Mouse (Mus musculus) stomach, postnatal 0 days (tissue): ENCODE measurements around the gene Sstr2.

ENCODE experiments used
- CTCF ChIP-seq: IDR thresholded peaks from 2 replicates; pipeline ENCODE4 v1.5.1; 2016; ENCODE audit warnings: antibody characterized with exemption, low read depth, mild to moderate bottlenecking, moderate library complexity
- EP300 ChIP-seq: optimal IDR thresholded peaks from 2 replicates; pipeline ENCODE3; 2016; ENCODE audit warnings: antibody characterized with exemption

DNA sequence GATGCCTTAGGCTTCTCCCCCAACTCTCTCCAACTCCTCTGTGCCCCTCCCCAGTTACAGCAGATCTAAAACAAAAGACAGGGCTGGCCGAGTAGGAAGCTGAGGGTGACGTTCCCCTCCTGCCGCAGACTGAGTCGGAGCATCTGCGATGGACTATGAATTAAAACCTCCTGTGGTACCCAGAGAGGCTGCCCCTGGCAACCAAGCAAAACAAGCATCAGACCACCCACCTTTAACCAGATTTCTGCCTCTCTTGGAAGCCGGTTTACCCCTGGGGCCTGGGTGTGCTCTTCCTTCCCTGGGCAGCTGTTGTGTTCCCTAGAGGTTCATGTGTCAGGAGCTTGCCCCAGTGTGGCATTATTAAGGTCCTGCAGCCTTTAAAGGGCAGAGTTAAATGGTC lies 32.7 kb upstream of the Sstr2 start:
- TF ChIP-seq CTCF: no peak
- no peak for TF ChIP-seq EP300
